Mouse (Mus musculus): ENCODE data around the gene Rbfox1.

- TF ChIP-seq CTCF (IDR thresholded peaks at IDR 0.05; ENCODE audit: low read depth), result no peak
- TF ChIP-seq EP300 (optimal IDR thresholded peaks at IDR 0.05), result no peak
Observed at GRCm38 (mm10) chr16:6964720-6965583, 1079.8 kb downstream of the Rbfox1 start.
